Mouse (Mus musculus) brain, embryonic 14.5 days (tissue): ENCODE results near the gene Mul1. TPM values are rescaled to one million over a fixed set of nuclear protein-coding genes. Genes with fewer than 3 reads are reported as not detected.
A peak's percentile ranks its signal among the peaks of the same experiment; 100 is the strongest.

Source experiments
- DNase-seq: peaks from one replicate; pipeline ENCODE4 v3.0.0-alpha.2; 2011; ENCODE audit warnings: low read depth
- CTCF ChIP-seq: fragments of 200-500 bp; IDR thresholded peaks from 2 replicates; pipeline ENCODE4 v1.5.1; 2012; ENCODE audit warnings: inconsistent platforms, mild to moderate bottlenecking, moderate library complexity, borderline replicate concordance; ENCODE audit not compliant: insufficient read depth, insufficient read length; ENCODE audit errors: extremely low read depth
- POLR2A ChIP-seq: fragments of 200-500 bp; IDR thresholded peaks from 2 replicates; pipeline ENCODE4 v1.6.1; 2012; ENCODE audit warnings: mild to moderate bottlenecking, inconsistent platforms, borderline replicate concordance; ENCODE audit not compliant: poor library complexity, insufficient read depth, insufficient read length, severe bottlenecking; ENCODE audit errors: extremely low read depth
- polyA plus RNA-seq: library from polyadenylated mRNA; depleted of rRNA; stranded (reverse); fragments of >200 nt; gene quantifications from 2 replicates; pipeline ENCODE4 v1.2.3, GENCODE M21; 2012

Gene Mul1
- polyA plus RNA-seq, 1 experiment = 19.6 TPM

DNA sequence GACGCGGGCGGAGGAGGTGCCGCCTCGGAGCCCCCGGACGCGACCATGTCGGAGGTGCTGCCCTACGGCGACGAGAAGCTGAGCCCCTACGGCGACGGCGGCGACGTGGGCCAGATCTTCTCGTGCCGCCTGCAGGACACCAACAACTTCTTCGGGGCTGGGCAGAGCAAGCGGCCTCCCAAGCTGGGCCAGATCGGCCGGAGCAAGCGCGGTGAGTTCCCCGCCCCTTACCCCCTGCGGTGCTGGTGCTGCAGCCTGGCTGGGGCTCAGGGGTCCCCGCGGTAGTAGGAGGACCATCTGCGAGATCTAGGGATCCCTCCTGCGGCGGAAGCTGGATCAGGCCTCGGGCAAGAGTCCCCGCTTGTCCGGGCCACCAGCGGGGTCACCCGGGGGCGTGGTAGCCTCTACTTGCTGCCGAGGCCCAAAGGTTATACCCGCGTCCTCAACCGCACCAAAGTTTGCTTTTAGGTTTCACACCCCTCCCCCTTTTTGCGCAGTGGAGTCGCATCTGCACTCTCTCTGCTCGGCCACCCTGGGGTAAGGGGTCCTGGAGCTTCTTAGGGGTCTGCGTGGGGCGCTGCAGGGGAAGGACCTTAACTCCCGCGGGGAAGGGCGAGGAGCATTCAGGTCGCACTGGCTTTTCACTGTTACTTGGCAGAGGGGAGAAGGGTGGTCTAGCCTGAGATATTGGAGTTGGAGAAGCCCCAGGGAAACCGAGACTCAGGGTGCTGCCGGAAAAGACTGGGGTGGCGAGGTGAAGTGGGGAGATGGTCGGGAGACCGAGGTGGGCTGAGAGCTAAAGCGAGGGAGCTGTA, 20.9 kb downstream of the Mul1 start:
- no peak for TF ChIP-seq CTCF
- TF ChIP-seq POLR2A = no peak
- DNase-seq = peak; percentile 59

DNA sequence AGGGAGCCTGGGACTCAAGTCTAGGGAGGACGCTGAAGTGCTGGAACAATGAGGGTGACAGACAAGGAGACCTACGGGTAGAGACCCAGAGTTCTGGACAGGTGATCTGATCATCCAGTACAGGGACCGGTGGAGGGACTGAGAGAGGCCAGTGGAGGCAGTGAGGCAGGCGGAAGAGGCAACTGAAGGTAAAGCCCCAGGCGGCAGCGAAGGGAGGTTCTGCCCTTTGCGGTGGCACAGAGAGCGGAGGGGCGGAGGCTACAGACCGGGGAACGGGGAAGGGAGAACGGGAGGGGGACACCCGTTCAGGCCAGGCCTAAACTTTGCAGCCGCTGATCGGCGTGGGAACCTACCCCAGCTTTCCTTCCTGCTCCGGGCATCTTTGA, 21.5 kb downstream of the Mul1 start:
- TF ChIP-seq POLR2A = no peak
- no peak for TF ChIP-seq CTCF
- peak; percentile 46 for DNase-seq

DNA sequence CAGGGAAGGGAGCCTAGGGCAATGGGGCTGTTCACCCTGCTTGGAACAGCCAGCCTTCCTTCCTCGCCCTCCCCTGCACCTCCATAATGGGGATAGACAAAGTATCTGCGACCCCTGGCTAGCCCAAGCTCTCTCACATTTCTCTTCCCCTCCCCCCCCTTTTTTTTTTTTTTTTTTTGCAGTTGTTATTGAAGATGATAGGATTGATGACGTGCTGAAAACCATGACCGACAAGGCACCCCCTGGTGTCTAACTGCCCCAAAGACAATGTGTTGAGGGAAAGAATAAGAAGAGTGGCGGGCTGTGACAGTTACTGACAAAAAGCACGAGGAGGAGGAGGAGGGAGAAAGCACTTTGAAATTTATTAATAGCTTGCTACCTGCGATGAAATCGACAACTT, 22.1 kb downstream of the Mul1 start:
- DNase-seq = peak; percentile 46
- TF ChIP-seq POLR2A (no peak), CTCF (no peak)

DNA sequence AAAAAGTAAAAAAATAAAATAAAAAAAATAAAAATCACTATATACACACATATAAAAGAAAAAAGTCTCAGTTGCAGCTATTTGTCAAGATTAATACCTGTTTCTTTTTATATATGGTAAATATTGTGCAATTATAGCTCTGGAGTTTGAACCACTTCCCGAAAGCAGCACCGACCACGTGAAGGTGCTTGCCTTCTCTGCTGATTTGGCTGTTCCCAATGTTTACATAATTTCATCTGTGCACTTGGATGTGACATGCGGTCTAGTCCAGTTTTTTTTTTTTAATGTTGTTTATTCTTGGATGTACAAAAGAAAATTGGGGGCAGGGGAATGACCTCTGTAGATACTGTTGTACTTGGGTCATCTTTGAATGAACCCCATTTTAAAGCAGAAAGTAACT, 22.6 kb downstream of the Mul1 start:
- no peak for TF ChIP-seq POLR2A
- TF ChIP-seq CTCF = no peak

DNA sequence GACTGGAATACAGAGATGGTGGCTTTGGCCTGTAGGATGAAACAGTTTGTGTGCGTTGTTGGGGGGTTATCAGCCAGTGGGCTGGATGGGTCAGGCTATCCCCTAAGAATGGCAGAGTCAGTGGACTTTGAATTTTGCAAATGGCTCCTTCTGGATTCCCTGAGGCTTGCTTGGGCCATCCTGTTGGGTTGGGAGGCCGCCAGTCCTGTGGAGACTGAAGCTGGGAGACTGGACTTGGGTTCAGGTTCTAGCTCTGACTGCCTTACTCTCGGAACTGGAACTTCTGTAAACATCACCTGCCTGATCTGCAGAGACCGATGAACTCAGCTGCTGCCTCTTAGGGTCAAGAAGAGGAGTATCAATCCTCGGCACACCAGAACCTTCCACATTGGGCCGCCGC, 23.7 kb downstream of the Mul1 start:
- TF ChIP-seq CTCF (no peak), POLR2A (no peak)
- no peak for DNase-seq

More for the DNA sequence above, 22.6 kb downstream of the Mul1 start:
- no peak for DNase-seq

DNA sequence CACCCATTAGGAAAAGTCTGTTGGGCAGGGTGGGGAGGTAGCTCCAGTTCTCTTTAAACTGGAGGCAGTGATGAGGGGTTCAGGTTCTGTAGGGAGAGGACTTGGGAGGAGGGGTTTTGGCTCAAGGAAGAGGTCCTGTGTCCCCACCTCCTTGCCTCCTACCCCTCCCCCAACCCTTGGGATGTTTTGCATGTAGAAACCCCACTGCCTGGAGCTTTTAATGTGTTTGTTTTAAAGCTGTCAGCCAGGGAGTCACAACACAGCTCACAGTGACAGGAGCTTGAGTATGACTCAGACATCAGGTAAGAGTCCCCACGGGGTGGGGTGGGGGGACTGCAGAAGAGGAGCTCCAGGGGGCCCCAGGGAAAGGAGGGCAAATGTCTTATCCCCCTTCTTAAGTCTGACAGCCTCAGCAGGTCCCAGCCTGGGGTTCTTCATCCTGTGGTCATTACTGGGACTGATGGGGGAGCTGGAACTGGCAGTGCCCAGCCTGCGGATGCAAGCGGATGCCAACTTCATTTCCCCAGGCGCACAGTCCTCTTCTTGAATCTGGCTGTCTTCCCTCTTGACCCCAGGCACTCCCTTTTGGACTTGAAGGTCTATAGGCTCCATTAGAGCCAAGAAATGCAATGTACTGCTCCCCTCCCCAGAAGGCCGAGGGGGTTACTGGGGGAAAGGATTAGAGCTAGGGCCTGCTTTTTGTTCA, 24.4 kb downstream of the Mul1 start:
- DNase-seq = peak; percentile 15
- TF ChIP-seq CTCF = no peak
- no peak for TF ChIP-seq POLR2A

DNA sequence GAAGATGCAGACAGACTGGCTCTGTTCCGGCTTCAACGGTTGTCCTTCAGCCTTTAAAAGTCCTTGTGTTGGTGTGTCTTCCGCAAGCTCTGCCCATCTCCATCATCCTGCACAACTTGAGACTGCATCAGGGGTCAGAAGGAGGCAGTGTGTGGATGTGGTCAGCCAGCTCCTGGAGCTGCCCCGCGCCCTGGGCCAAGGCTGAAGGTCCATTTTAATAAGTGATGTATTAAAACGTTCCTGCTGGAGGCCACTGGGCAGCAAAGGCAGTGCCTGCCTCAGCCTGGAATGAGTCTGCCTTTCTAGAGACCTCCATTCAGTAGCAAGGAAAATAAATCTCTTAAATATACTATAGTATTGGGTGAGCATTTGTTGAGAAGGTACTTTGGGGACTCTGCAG, 25.3 kb downstream of the Mul1 start:
- no peak for DNase-seq
- TF ChIP-seq CTCF (no peak), POLR2A (no peak)

DNA sequence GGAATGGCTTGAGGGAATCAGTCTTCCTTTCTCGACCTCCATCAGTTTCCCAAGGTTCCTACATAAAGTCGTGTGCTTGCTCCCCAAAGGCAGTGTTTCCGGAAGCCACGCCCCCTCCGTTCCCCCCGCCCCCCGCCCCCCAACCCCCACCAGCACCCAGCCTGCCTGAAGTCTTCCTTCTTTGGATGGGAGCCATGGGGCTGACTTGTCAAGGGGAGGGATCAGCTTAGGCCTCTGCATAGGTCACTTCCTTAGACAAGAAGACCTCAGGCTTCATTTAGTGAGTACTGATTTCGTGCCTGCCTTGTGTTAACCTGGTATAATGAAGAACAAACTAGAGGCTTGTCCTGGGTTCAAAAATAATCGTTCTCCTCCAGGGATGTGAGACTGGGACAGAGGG, 26.4 kb downstream of the Mul1 start:
- DNase-seq = no peak
- no peak for TF ChIP-seq POLR2A
- TF ChIP-seq CTCF = no peak

DNA sequence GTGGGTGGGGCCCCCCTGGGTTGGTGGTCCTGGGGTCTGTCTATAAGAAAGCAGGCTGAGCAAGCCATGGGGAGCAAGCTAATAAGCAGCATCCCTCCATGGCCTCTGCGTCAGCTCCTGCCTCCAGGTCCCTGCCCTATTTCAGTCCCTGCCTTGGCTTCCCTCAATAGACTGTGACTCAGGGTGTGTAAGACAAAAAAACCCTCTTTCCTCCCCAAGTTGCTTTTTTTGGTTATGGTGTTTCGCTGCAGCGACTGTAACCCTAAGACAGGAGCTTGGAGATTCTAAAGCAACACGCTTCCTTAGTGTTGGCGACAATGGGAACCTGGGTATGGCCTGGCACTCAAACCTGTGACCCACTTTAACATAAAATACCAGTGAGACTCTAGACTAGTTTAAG, 27.0 kb downstream of the Mul1 start:
- no peak for DNase-seq
- no peak for TF ChIP-seq POLR2A
- TF ChIP-seq CTCF = no peak

DNA sequence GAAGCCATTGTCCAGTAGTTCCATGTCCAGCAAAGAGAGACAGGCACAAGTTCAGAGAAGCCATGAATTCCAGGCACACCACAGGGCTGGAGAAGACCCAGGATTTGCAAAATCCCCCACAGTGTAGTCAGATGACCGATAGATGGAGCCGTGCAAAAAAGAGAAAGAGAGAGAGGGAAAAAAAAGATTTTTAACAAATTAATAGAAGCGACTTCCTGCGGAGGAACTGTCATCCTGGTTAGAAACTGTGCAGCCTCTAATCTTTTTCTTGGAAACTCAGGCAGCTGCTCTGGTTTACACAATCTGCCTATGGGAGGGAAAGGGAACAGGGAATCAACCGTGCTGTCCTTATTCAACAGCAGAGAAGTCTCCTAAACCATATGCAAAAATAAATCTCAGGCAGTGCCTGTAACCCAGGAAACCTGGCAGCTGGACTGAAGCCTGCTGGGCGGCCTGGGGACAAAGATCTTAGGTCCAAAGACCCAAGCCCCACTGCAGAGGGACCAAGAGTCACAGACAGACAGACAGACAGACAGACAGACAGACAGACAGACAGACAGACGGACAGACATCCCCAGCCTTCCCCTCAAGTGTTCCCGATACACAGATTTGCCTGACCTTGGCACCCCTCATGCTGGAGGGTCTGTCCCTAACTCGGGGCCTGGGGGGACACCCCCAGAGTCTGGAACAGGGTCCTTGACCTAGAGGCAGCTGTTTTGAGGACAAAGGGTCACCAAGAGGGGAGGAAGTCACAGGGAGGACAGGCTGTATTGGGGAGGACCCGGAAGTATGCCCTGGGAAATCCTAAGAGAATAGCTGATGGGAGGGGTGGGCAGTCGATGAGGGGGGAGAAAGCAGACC, 28.7 kb downstream of the Mul1 start:
- peak; percentile 42; the same call in 1 of the 2 replicates for TF ChIP-seq CTCF
- no peak for TF ChIP-seq POLR2A
- DNase-seq = peak; percentile 85

DNA sequence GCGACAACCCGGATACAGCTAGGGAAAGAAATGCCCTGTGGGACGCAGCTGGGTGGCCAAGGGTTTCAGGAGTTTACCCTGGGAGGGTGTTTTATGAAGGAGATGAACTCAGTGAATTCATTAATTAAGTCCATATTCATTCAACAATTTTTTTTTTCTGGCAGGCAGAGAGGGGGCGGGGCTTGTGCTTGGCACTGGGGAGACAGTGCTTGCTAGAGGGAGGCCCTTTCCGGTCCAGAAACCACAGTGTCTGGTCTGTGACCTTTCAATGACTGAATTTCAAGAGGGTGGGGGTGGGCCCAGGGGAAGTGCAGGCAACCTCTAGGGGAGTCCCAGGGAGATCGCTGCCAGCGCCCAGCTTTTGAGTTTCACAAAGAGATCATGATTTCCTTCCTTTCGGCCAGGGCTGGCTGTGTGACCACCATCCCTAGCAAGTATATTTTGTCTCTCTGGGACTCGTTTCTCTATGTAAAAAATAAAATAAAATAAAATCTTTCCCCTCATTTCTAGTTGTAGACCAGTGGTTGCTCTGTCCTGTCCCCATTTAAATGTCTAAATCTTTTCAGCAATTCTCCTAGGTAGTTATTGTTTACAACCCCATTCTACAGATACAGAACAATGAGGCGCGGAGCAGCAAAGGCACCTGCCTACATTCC, 29.5 kb downstream of the Mul1 start:
- DNase-seq = peak; percentile 90
- TF ChIP-seq CTCF = no peak
- TF ChIP-seq POLR2A = no peak

DNA sequence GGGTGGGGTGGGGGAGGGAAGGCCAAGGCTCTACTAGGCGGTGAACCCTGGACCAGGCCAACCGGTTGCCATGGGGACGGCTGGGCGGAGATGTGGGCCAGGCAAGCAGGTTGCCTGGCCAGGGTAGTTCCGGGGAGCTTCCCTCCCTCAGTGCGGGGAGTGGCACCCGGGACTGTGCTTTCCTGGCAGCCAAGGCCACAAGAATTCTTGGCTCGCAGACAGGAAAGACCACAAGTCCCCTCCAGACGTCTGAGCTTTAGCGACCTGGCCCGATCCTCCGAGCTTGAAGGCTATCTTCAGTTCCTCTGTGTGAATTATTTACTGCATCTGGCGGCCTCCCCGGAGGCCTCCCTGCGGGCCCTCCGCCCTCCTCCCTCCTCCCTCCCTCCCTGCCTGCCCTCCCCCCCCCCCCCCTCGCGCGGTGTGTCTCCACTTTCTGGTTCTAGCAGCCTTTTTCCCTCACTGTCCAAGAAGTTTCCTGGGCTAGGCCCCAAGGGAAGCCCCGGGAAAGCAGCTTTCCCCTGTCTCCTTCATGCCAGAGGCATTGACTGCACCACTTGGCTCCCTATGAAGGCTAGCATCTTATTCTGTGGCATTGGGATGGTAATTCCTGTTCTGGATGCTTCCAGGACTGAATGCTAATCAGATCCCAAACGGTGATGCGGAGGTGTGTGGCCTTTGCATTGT, 30.3 kb downstream of the Mul1 start:
- peak; percentile 89 for DNase-seq
- TF ChIP-seq POLR2A = no peak
- TF ChIP-seq CTCF = no peak

DNA sequence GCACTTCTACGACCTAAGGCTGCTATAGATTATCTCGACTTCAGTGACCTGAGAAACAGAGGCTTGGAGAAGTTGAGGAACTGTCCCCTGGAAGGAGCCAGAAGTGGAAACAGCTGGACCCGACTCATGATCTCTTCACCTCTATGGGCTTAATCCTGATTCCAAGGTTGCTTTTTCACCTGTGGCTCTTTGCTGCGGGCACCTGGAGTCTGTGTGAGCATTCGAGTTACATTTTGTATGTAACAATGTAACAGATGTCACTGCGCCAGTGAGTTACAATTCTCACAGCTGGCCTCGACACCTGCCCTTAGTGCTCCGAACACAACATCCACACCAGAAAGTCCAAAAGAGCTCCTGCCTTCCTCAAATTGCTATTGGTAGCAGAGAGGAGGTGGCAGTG, 31.0 kb downstream of the Mul1 start:
- TF ChIP-seq CTCF (no peak), POLR2A (no peak)
- DNase-seq = no peak

DNA sequence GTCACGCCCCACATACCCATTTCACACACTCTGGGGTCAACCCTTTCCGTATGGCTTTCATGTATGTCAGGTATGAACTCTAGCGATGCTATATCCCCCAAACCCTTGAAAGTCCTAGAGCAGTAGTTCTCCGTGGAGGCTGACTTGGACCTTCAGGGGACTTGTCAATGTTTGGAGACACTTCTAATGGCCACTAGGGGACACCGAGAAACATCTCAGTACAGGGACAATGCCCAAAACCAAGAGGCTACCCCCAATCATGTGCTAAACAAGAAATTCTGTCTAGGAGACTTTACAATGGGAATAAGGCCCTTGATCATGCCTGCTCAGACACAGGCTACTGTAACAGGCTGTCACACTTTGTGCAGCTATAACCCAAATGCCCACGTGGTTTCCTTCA, 32.2 kb downstream of the Mul1 start:
- no peak for DNase-seq
- no peak for TF ChIP-seq POLR2A
- TF ChIP-seq CTCF = no peak
